Mouse (Mus musculus): ENCODE measurements around the gene Elmo1.

Gene Elmo1

GRCm38 (mm10) chr13:20384846-20385245 lies 294.4 kb downstream of the Elmo1 start:
- DNase-seq (ENCODE audit: low spot score in 2 of 2): no peak

- no peak for DNase-seq (ENCODE audit: low spot score in 2 of 2)
These were observed 295.0 kb downstream of the Elmo1 start for GRCm38 (mm10) chr13:20385423-20385822.

GRCm38 (mm10) chr13:20386462-20387141 lies 296.2 kb downstream of the Elmo1 start:
- no peak for DNase-seq (ENCODE audit: low spot score in 2 of 2)

GRCm38 (mm10) chr13:20392824-20393598 lies 302.6 kb downstream of the Elmo1 start:
- DNase-seq (ENCODE audit: low spot score in 2 of 2): no peak

- no peak for DNase-seq (ENCODE audit: low spot score in 2 of 2)
These were observed 307.3 kb downstream of the Elmo1 start for GRCm38 (mm10) chr13:20397744-20398143.

GRCm38 (mm10) chr13:20398311-20398710 lies 307.9 kb downstream of the Elmo1 start:
- DNase-seq (ENCODE audit: low spot score in 2 of 2): no peak

GRCm38 (mm10) chr13:20404530-20404929 lies 314.1 kb downstream of the Elmo1 start:
- no peak for DNase-seq (ENCODE audit: low spot score in 2 of 2)

GRCm38 (mm10) chr13:20406470-20407213 lies 316.2 kb downstream of the Elmo1 start:
- no peak for DNase-seq (ENCODE audit: low spot score in 2 of 2)

- DNase-seq (ENCODE audit: low spot score in 2 of 2): no peak
These were observed 320.1 kb downstream of the Elmo1 start for GRCm38 (mm10) chr13:20410306-20411101.

- no peak for DNase-seq (ENCODE audit: low spot score in 2 of 2)
These were observed 326.6 kb downstream of the Elmo1 start for GRCm38 (mm10) chr13:20416691-20417660.

GRCm38 (mm10) chr13:20430998-20431397 lies 340.6 kb downstream of the Elmo1 start:
- DNase-seq (ENCODE audit: low spot score in 2 of 2): no peak

- DNase-seq (ENCODE audit: low spot score in 2 of 2): no peak
These were observed 342.9 kb downstream of the Elmo1 start for GRCm38 (mm10) chr13:20433221-20433858.

GRCm38 (mm10) chr13:20434071-20434470 lies 343.7 kb downstream of the Elmo1 start:
- DNase-seq (ENCODE audit: low spot score in 2 of 2): no peak

GRCm38 (mm10) chr13:20439488-20439887 lies 349.1 kb downstream of the Elmo1 start:
- no peak for DNase-seq (ENCODE audit: low spot score in 2 of 2)

GRCm38 (mm10) chr13:20450831-20451353 lies 360.5 kb downstream of the Elmo1 start:
- no peak for DNase-seq (ENCODE audit: low spot score in 2 of 2)

- no peak for DNase-seq (ENCODE audit: low spot score in 2 of 2)
These were observed 364.0 kb downstream of the Elmo1 start for GRCm38 (mm10) chr13:20454357-20454756.

- DNase-seq (ENCODE audit: low spot score in 2 of 2): no peak
These were observed 369.7 kb downstream of the Elmo1 start for GRCm38 (mm10) chr13:20460096-20460495.

GRCm38 (mm10) chr13:20461616-20462015 lies 371.2 kb downstream of the Elmo1 start:
- no peak for DNase-seq (ENCODE audit: low spot score in 2 of 2)

- DNase-seq (ENCODE audit: low spot score in 2 of 2): no peak
These were observed 373.8 kb downstream of the Elmo1 start for GRCm38 (mm10) chr13:20464161-20464560.

- DNase-seq (ENCODE audit: low spot score in 2 of 2): no peak
These were observed 377.0 kb downstream of the Elmo1 start for GRCm38 (mm10) chr13:20467381-20467780.
